Mouse (Mus musculus): ENCODE measurements around the gene Eif1ad.
"Not testable (repeated sequence)": the region's sequence is repeated elsewhere in the genome, so short reads cannot be mapped to it uniquely, and the experiment has no call there.

Gene Eif1ad

GRCm38 (mm10) chr19:5366175-5367052 is at the start of gene Eif1ad:
Gene Eif1ad, plus strand, starts transcription at chr19:5366741.
- DNase-seq (ENCODE audit: low spot score in 2 of 2), result peak; percentile 92 to 97

DNA sequence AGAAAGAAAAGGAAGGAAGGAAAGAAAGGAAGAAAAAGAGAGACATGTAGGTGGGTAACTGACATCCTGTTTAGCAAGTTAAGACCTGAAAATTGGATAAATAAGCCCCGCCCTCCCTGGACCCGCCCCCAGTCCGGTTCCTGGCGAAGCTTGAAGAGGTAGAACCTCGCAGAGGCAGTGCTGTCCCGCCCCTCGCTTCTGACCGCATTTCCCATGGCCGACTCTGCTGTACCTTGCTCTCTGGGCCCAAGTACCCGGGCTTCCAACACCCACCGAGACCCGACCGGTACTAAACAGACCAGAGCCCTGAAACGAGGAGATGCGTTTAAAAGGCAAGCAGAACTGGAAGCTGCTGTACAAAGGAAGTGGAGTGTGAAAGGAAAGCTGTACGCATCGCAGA is 42.7 kb upstream of the Eif1ad start:
- DNase-seq (ENCODE audit: low spot score in 2 of 2), result no peak

- DNase-seq (ENCODE audit: low spot score in 2 of 2), result no peak
Measured at GRCm38 (mm10) chr19:5327970-5328369, 38.6 kb upstream of the Eif1ad start.

DNA sequence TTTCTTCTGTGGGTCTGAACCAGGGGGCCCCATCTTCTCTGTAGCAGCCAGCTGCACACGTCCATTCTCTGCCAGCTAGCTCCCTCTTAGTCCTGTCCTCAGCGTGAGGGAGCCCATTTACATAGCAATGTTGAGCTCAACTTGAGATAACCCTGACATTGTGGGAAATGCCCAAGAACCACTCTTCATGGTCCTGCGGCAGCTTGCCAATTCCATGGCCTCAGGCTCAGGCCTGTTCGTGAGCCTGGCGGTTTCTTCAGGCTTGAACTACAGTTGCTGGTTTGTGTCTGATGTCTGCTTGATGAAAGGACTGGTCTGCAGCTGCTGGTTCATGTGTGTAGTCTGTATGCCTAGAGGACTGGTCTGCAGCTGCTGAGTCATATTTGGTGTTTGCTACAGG is 31.8 kb upstream of the Eif1ad start:
- no peak for DNase-seq (ENCODE audit: low spot score in 2 of 2)

- DNase-seq (ENCODE audit: low spot score in 2 of 2), result no peak
Measured at GRCm38 (mm10) chr19:5335441-5335840, 31.1 kb upstream of the Eif1ad start, which contains the start of gene Catsper1. Gene Catsper1, plus strand, starts transcription at chr19:5335741.

DNA sequence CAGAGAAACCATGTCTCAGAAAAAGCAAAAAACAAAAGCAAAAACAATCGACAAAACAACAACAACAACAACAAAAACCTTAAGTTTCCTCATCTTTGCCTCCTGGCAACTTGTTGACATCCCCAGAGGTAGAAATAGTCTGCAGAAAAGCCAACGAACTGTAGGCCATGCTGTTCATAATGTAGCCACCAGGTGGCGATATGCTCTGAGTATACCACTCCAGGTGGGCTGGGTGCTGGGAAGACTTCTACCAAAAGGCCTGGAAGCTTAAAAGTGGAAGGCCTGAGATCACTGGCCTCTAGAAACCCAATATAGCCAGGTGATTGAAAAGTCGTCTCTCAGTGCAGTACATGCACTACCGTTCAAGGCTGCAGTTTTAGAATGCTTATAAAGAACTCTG is 28.6 kb upstream of the Eif1ad start:
- DNase-seq (ENCODE audit: low spot score in 2 of 2), result peak; percentile 47 to 76

DNA sequence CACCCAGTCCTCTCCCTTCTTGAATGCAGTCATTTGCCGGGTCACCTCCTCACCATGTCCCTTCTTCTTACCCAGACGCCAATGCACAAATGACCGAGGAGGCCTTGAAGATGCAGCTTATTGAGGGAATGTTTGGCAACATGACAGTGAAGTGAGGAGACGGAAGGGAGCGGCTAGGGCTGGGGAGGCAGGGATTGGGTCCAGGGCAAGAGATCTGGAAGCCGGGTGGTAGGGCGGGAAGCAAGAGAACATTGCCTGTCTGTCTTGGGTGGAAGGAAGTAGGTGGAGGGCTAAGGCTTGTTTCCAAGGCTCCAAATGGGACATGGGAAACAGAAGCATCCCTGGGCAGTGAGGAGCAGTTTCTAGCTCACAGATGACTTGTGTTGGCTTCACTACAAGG is 25.2 kb upstream of the Eif1ad start:
- peak; percentile 60 to 79 for DNase-seq (ENCODE audit: low spot score in 2 of 2)

DNA sequence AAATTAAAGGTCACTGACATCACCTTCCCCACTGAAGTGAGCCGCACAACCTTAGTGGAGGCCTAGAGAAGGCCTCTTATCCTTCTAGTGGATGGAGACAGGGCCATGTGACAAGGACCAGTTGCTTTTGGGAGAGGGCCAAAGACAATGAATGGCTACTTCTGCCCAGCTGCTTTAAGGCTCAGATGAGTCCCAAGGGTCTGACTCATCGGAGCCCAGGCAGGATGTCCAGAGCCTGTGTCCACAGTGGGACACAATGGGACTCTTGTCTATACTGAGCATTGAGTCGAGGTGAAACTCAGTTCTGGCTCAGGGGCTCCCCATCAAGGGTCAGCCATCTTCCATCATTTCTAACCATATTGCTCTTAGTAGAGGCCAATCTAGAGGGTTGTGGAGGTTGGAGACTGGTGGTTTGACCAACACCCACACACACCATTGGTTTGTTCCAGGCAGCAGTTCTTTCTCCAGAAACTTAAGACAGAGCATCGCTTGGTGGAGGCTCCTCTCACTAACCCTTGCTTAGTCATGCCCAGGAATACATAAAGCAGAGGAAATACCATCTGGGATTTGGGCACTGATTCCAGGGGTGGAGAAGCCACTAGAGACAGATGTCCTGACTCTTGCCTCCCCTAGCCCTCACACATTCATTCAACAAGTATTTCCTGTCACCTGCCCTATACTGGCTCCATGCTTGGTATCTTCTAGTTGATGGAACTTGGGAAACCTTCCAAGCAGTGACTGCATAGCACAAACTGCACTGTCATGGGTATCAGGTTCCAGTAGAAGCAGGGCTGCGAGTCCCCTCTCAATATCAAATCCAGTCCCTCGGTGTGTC is 21.0 kb upstream of the Eif1ad start:
- peak; percentile 83 to 92 for DNase-seq (ENCODE audit: low spot score in 2 of 2)

GRCm38 (mm10) chr19:5348064-5348463 is 18.5 kb upstream of the Eif1ad start:
- DNase-seq (ENCODE audit: low spot score in 2 of 2), result no peak

DNA sequence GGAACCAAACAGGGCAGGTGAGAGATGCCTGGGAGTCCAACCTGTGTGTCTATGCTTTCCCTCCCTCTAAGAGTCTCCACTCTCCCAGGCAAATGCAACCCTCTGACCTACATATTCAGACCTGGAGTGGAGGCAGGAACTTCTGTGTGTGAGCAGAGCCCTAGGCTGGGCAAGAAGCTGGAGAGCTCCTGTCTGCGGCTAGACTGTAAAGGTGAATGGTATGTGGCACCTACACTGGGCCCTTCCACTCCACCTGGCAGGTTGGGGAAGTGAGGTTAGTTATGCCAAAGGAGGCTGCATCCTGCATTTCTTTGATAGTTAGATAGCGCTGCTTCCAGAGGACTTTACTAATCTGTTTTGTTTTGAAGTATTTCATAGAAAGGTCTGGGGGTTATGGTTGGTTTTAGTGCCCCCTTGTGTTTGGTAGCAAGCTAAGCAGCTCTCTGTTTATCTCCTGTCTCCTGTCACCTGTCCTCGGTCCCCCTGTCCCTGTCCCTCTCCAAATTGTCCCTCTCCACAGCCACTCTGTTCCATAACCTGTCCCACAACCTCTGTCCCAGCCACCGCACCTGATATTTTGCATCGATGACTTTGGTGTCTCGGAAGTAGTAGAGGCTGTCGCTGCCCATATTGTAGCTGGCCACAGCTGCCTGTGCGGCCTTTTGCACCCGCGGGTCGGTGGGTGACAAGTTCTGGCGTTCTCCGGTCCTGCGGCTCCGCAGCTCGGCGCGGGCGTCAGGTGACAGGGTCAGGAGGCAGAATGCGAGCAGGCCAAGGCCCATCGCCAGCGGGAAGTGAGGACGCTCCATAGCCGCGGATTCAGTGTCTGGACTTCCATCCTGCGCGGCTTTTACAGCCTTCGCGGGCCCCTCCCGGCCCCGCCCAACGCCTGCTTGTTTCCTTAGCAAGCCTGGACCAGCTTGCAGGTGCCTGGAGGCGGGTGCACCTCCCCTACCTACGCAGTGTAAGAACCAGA is 17.7 kb upstream of the Eif1ad start:
- DNase-seq (ENCODE audit: low spot score in 2 of 2), result peak in 1 of 2 experiments; percentile 18

DNA sequence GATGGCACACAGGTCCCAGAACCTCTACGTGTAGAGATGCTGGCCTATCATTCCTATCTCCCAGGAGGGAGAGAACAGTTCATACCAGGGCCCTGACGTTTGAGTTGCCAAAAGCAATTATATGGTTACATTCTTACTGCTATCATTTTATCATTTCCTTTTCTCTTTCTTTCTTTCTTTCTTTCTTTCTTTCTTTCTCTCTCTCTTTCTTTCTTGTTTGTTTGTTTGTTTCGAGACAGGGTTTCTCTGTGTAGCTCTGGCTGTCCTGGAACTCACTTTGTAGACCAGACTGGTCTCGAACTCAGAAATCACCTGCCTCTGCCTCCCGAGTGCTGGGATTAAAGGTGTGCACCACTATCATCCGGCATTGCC is 17.1 kb upstream of the Eif1ad start, which contains the start of gene Cst6:
Gene Cst6 (minus strand): TSS at position 73 of the 372 bp plus-strand sequence.
- DNase-seq (ENCODE audit: low spot score in 2 of 2), result not testable (repeated sequence)

- no peak for DNase-seq (ENCODE audit: low spot score in 2 of 2)
Measured at GRCm38 (mm10) chr19:5353609-5354008, 12.9 kb upstream of the Eif1ad start.

DNA sequence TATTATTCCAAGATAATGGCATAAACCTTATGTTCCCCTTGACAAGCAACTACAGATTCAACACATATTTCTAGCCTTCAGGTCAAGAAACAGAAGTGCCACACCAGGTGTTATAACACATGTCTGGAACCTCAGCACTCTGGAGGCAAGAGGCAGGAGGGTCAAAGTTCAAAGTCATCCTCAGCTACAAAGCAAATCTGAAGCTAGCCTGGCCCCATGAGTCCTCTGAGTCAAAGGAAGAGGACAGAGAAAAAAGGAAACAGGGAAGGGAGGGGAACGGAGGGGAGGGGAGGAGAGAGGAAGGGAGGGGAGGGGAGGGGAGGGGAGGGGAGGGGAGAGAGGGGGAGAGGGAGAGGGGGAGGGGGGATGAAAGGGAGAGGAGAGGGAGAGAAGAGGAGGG is 10.5 kb upstream of the Eif1ad start:
- no peak for DNase-seq (ENCODE audit: low spot score in 2 of 2)

DNA sequence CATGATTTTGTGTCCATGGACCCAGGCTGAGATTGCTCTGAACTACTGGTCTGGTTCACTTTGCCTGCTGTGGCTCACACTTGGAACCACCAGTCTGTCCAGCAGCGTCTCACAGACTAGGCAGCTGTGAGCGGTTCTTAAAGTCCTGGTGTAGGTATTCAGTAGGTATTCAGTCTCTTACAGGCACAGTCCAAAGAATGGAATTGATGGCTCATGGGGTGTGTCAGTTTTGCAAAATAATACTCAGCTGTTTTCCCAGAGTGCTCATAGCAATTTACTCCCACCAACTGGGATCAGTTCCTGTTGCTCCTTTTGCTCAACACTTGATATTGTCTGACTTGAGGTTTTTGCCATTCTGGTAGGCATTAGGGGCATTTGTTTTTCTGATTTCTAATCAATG is 4.4 kb upstream of the Eif1ad start:
- no peak for DNase-seq (ENCODE audit: low spot score in 2 of 2)

DNA sequence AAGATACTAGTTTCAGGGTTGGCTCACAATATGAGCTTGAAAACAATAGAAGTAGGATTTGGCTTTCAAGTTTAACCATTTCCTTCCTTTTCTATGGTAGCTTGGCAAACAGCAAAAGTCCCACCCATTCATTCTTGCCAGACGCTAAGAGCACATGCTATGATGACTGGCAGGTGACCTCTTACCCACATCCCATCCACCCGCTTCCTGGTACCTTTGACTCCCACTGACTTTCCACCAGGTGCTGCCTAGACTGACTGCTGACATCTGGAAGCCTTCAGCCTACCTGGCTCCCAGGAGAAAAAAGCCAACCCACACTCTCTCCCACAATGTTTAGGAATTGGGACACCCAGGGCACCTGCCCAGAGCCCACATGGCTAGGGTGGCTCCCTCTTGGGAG is 2.4 kb upstream of the Eif1ad start:
- no peak for DNase-seq (ENCODE audit: low spot score in 2 of 2)

- DNase-seq (ENCODE audit: low spot score in 2 of 2), result no peak
Measured at GRCm38 (mm10) chr19:5365751-5366150, 790 bp upstream of the Eif1ad start.

DNA sequence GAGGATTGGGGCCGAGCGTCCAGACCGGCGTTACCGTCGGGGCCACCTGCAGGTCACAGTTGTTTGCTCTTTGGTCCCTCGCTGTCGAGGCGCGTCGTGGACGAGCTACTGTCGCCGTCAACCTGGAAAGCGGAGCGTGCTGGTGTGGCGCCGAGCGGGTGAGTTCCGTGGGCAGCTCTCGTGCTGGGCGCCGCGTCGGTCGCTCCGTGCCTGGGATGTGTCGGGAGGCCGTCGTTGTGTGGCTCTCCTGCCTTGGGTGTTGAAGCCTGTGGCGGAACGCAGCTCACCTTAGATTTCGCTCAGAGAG is 465 bp downstream of the Eif1ad start, which contains the start of gene Banf1:
Gene Banf1 (minus strand): TSS at position 116 of the 307 bp plus-strand sequence.
- DNase-seq (ENCODE audit: low spot score in 2 of 2), result no peak

- no peak for DNase-seq (ENCODE audit: low spot score in 2 of 2)
Measured at GRCm38 (mm10) chr19:5367455-5367854, 914 bp downstream of the Eif1ad start.

DNA sequence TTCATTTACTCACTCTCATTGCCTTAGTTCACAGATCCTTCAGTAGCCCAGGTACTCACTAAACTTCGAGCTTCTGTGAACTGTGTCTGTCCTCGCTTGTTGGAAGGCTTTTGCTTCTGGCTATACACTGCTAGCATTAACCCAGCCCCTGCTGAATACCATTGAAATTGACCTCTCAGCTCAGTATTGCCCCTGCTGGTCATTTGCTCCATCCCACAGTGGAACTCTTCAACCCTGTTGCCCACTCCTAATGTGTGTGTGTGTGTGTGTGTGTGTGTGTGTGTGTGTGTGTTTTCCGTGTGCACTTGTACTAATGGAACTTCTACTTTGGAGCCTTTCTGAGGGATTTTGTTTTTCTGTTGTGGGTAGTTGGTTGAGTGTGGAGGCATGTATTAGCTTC is 4.4 kb downstream of the Eif1ad start:
- no peak for DNase-seq (ENCODE audit: low spot score in 2 of 2)

- no peak for DNase-seq (ENCODE audit: low spot score in 2 of 2)
Measured at GRCm38 (mm10) chr19:5372724-5373123, 6.2 kb downstream of the Eif1ad start.

GRCm38 (mm10) chr19:5374177-5374576 is 7.6 kb downstream of the Eif1ad start:
- DNase-seq (ENCODE audit: low spot score in 2 of 2), result no peak

DNA sequence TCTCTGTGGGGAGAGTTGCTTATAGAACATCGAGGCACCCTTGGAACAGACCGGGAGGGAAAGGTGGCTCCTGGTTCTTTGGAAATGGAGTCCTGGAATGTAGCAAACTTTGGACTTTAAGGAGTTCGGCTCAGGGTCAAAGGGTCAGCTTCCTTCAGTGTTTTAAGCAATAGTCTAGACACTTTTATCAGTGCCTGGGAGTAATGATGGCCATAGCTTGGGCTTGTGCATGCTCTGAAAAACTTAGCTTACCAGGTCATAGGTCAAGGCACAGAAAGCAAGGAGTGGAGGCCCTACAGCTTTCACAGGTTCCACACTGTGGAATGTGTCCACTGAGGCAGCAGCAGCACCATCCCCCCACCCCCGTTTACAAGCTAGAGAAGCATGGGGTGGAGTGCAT is 8.2 kb downstream of the Eif1ad start:
- no peak for DNase-seq (ENCODE audit: low spot score in 2 of 2)
